Mouse (Mus musculus) cerebellum, adult 2 months (tissue): ENCODE data around the gene Gm21981. TPM values are rescaled to one million over a fixed set of nuclear protein-coding genes. Genes with fewer than 3 reads are reported as not detected.

ENCODE experiments used
- DNase-seq, 2 experiments: peaks; one replicate each; pipeline ENCODE4 v3.0.0; 2021
- H3K27ac ChIP-seq: fragments of 200-500 bp; 2 replicates; pipeline ENCODE4 v1.5.1; 2012; ENCODE audit warnings: low read length, control low read depth, inconsistent platforms; ENCODE audit not compliant: insufficient read depth
- H3K27me3 ChIP-seq: fragments of 200-500 bp; 2 replicates; pipeline ENCODE4 v1.6.1; 2012; ENCODE audit warnings: inconsistent platforms, mild to moderate bottlenecking, low read length, moderate library complexity; ENCODE audit not compliant: control insufficient read depth, insufficient read depth
- H3K4me1 ChIP-seq: fragments of 200-500 bp; 2 replicates; pipeline ENCODE4 v1.6.1; 2011; ENCODE audit warnings: low read length; ENCODE audit not compliant: control insufficient read depth, insufficient read depth
- H3K4me3 ChIP-seq: fragments of 200-500 bp; replicated peaks from 2 replicates; pipeline ENCODE3; 2011; ENCODE audit warnings: mild to moderate bottlenecking, low read depth, low read length, control low read depth; ENCODE audit not compliant: insufficient read depth
- CTCF ChIP-seq: fragments of 200-500 bp; IDR thresholded peaks from 2 replicates; pipeline ENCODE4 v1.5.1; 2011; ENCODE audit warnings: low read depth, mild to moderate bottlenecking, control low read depth, low read length, moderate library complexity, borderline replicate concordance; ENCODE audit not compliant: insufficient read depth
- POLR2A ChIP-seq: fragments of 200-500 bp; IDR thresholded peaks from 2 replicates; pipeline ENCODE4 v1.6.1; 2011; ENCODE audit warnings: low read length, control low read depth, borderline replicate concordance; ENCODE audit not compliant: insufficient read depth
- WGBS: fragments of 180-500 bp; shearing (Covaris S2); methylation state at CpG from one replicate; pipeline ENCODE4 v1.1.7; 2018; 5-methylcytosine and 5-hydroxymethylcytosine counted together
- polyA plus RNA-seq: library from polyadenylated mRNA; depleted of rRNA; stranded (reverse); fragments of >200 nt; gene quantifications from 2 replicates; pipeline ENCODE4 v1.2.3, GENCODE M21; 2012

The Gm21981 gene
- polyA plus RNA-seq, 1 experiment: 6.6 TPM

- WGBS: 87% methylated on average over 3 of the region's 3 CpGs
- no peak for DNase-seq
- no peak for TF ChIP-seq CTCF
- no peak for TF ChIP-seq POLR2A
- Histone ChIP-seq H3K27me3 (no peaks in the 10 kb centered on the region), H3K4me1 (no peaks in the 10 kb centered on the region), H3K4me3 (no peak overlapping the region), H3K27ac (no peak overlapping the region)
Observed at GRCm38 (mm10) chr17:47710036-47710435, 15.8 kb upstream of the Gm21981 start.

- no peaks in the 10 kb centered on the region for H3K4me1 ChIP-seq
- no peak for TF ChIP-seq CTCF
- H3K4me3 ChIP-seq: no peak overlapping the region
- no peaks in the 10 kb centered on the region for H3K27me3 ChIP-seq
- no peak for DNase-seq
- 78% methylated on average over 4 of the region's 4 CpGs for WGBS
- H3K27ac ChIP-seq: no peak overlapping the region
Observed at GRCm38 (mm10) chr17:47708972-47709371, 14.7 kb upstream of the Gm21981 start.

DNA sequence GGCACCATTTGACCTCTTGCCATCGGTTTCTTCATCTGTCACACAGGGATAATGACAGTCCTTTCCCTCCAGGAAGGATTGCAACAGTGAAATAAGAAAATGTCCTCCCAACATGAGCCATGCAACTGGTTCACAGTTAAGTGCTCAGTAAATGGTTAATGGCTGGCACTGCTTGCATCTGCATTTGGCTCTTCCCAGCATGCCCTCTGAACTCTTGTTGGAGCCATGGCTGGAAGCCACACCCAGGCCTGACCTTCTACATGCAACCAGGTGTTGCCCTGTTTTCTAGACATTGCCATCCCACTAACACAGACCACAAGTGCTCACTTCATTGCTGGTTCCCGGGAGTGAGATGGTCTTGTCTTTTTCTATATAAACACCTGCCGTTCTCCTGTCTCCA is 13.7 kb upstream of the Gm21981 start:
- H3K4me3 ChIP-seq: no peak overlapping the region
- H3K4me1 ChIP-seq: no peaks in the 10 kb centered on the region
- no peaks in the 10 kb centered on the region for H3K27me3 ChIP-seq
- no peak for DNase-seq
- no peak overlapping the region for H3K27ac ChIP-seq
- 60% methylated on average over 3 of the region's 3 CpGs for WGBS
- TF ChIP-seq CTCF (no peak), POLR2A (no peak)

DNA sequence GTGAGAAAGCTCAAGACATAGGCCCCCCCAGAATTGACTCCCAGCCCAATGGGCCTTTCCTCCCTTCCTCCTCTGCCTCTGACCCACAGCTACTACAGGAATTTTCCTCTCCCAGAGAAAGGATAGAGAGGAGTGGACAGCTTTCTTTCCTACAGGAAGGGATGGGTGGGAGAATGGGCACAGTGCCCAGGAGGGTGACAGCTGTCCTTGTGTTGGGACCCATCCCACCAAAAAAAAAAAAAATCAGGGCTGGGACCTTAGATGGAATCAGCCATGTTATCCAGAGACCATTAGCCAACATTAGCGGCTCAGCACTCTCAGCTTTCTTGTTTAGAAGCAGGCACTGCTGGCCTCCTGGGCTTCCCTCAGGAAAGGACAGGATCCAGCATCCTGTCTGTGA is 11.9 kb upstream of the Gm21981 start:
- Histone ChIP-seq H3K27ac (no peak overlapping the region), H3K27me3 (no peaks in the 10 kb centered on the region), H3K4me1 (no peaks in the 10 kb centered on the region), H3K4me3 (no peak overlapping the region)
- no peak for DNase-seq
- TF ChIP-seq CTCF: no peak
- 22% methylated on average over 1 of the region's 1 CpGs for WGBS

DNA sequence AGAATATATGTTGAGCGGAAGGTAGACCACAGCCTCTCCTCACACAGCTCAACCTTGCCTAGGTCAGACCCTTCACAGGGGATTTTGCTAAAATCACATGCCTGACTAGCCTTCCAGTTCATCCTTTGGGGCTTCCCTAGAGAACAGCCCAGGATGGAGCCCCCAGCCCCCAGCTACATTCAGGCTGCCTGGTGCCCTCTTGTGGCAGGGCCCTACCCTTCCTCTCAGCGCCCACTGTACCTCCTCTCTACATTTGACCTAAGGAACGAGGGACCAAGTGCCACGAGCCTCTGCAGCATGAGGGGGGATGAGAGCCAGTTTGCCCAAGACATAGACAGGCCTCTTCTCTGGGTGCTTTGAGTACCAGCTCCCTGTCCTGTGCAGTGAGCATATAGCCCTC is 10.4 kb upstream of the Gm21981 start:
- no peak for TF ChIP-seq POLR2A
- no peak for TF ChIP-seq CTCF
- Histone ChIP-seq H3K4me1 (no peaks in the 10 kb centered on the region), H3K4me3 (no peak overlapping the region), H3K27ac (no peak overlapping the region), H3K27me3 (no peaks in the 10 kb centered on the region)
- 77% methylated on average over 4 of the region's 4 CpGs for WGBS
- no peak for DNase-seq

DNA sequence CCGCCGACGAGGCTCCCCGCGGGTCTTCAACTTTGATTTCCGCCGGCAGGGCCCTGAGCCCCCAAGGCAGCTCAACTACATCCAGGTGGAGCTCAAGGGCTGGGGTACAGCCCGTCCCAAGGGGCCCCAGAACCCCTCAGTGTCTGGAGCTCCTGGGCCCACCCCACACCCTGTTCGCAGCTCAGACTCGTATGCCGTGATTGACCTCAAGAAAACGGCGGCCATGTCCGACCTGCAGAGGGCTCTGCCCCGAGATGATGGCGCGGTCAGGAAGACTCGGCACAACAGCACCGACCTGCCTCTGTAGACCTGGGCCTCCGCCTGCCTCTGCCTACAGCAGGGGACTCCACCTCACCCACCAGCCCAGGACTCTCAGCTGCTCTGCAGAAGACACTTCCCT is 9.3 kb upstream of the Gm21981 start:
- 46% methylated on average over 20 of the region's 20 CpGs for whole genome bisulfite sequencing
- Histone ChIP-seq H3K4me3 (no peak overlapping the region), H3K27me3 (no peaks in the 10 kb centered on the region), H3K27ac (no peak overlapping the region), H3K4me1 (no peaks in the 10 kb centered on the region)
- TF ChIP-seq CTCF: no peak
- no peak for TF ChIP-seq POLR2A
- DNase-seq: no peak

DNA sequence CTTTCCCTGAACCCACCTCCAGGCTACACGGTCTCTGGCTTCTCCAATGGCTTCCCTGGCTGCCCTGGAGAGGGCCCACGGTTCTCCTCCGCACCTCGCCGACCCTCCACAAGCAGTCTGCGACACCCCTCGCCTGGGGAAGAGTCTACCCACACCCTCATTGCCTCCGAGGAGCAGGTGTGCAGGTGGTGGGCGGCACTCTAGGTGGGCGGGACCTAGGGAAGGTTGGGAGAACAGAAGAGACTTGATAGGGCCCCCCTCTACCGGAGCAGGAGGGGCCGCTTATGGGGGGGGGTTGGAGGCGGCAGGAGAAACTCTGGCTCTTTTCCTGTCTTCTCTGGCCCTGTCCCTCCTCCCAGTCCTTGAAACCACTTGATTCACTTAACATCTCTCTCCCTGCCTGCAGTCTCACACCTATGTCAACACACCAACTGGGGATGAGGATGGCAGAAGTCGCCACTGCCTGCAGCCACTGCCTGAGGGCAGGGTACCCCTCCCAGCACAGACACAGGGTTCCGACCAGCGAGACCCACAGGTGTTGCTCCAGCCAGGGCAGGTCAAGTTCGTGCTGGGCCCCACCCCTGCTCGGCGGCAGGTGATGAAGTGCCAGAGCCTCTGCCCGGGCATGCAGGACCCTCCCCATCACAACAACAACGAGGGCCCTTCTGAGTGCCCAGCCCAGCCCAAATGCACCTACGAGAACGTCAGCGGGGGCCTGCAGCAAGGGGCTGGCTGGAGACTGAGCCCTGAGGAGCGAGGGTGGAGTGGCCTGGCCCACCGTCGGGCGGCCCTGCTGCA is 8.5 kb upstream of the Gm21981 start:
- Histone ChIP-seq H3K27me3 (no peaks in the 10 kb centered on the region), H3K4me3 (no peak overlapping the region), H3K27ac (no peak overlapping the region), H3K4me1 (no peaks in the 10 kb centered on the region)
- 63% methylated on average over 28 of the region's 28 CpGs for WGBS
- no peak for DNase-seq
- TF ChIP-seq CTCF (no peak), POLR2A (no peak)

DNA sequence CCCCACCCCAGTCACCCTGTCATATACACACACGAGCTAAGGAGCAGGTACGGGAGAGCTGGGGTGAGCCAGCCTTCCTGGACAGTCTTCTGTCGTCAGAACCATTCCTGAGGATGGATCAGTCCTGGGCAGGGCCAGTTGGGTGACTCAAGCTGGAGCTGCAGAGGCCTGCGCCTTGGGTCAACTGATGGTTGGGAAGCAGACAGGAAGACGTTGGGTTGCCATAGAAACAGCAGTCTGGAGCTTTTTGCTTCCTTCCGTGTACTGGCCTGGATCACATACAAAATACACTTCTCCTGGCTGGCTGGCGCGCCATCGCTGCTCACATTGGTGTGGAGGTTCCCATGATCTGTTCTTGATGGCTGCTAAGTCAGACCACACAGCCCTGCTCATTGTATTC is 7.5 kb upstream of the Gm21981 start:
- no peaks in the 10 kb centered on the region for H3K4me1 ChIP-seq
- DNase-seq: no peak
- H3K27ac ChIP-seq: no peak overlapping the region
- TF ChIP-seq CTCF (no peak), POLR2A (no peak)
- WGBS: 73% methylated on average over 9 of the region's 9 CpGs
- no peaks in the 10 kb centered on the region for H3K27me3 ChIP-seq
- H3K4me3 ChIP-seq: no peak overlapping the region
